Mouse (Mus musculus) kidney, adult 2 months (tissue): ENCODE data around the gene Tenm3. TPM values are rescaled to one million over a fixed set of nuclear protein-coding genes. Genes with fewer than 3 reads are reported as not detected.

Experiments
- DNase-seq: peaks from one replicate; pipeline ENCODE4 v3.0.0; 2021
- H3K27ac ChIP-seq: fragments of 200-500 bp; 2 replicates; pipeline ENCODE4 v1.5.1; 2012; ENCODE audit warnings: low read depth, low read length, control low read depth, inconsistent platforms; ENCODE audit not compliant: insufficient read depth
- H3K27me3 ChIP-seq: fragments of 200-500 bp; replicated peaks from 2 replicates; pipeline ENCODE4 v1.6.1; 2012; ENCODE audit warnings: mild to moderate bottlenecking, moderate library complexity, low read length, inconsistent platforms; ENCODE audit not compliant: control insufficient read depth, insufficient read depth
- H3K36me3 ChIP-seq: fragments of 200-500 bp; 2 replicates; pipeline ENCODE4 v1.6.1; 2012; ENCODE audit warnings: mild to moderate bottlenecking, moderate library complexity, low read length, inconsistent platforms; ENCODE audit not compliant: control insufficient read depth, insufficient read depth
- H3K4me1 ChIP-seq: fragments of 200-500 bp; 2 replicates; pipeline ENCODE4 v1.6.1; 2011; ENCODE audit warnings: low read length; ENCODE audit not compliant: control insufficient read depth, insufficient read depth
- H3K4me3 ChIP-seq: fragments of 200-500 bp; 2 replicates; pipeline ENCODE4 v1.5.1; 2011; ENCODE audit warnings: mild to moderate bottlenecking, low read depth, low read length, control low read depth; ENCODE audit not compliant: insufficient read depth
- CTCF ChIP-seq: fragments of 200-500 bp; conservative IDR thresholded peaks from 2 replicates; pipeline ENCODE4 v1.5.1; 2011; ENCODE audit warnings: low read depth, mild to moderate bottlenecking, control low read depth, low read length, moderate library complexity, mixed read lengths; ENCODE audit not compliant: insufficient read depth, insufficient read length
- POLR2A ChIP-seq: fragments of 200-500 bp; IDR thresholded peaks from one replicate; pipeline ENCODE4 v1.6.1; 2011; ENCODE audit warnings: low read depth, low read length, control low read depth
- WGBS: fragments of 180-500 bp; shearing (Covaris S2); methylation state at CpG from one replicate; pipeline ENCODE4 v1.1.7; 2018; 5-methylcytosine and 5-hydroxymethylcytosine counted together
- polyA plus RNA-seq: library from polyadenylated mRNA; depleted of rRNA; stranded (reverse); fragments of >200 nt; gene quantifications from 2 replicates; pipeline ENCODE4 v1.2.3, GENCODE M21; 2012

The Tenm3 gene
- polyA plus RNA-seq, 1 experiment = 2.0 TPM

- WGBS = 96% methylated on average over 11 of the region's 11 CpGs
- no peak for TF ChIP-seq CTCF
- TF ChIP-seq POLR2A = no peak
- Histone ChIP-seq H3K4me3 (no peak overlapping the region), H3K27me3 (no peaks in the 10 kb centered on the region), H3K4me1 (no peaks in the 10 kb centered on the region), H3K27ac (no peak overlapping the region), H3K36me3 (no peaks in the 10 kb centered on the region)
- DNase-seq = no peak
These were observed 312.7 kb downstream of the Tenm3 start for GRCm38 (mm10) chr8:48530916-48531570.

DNA sequence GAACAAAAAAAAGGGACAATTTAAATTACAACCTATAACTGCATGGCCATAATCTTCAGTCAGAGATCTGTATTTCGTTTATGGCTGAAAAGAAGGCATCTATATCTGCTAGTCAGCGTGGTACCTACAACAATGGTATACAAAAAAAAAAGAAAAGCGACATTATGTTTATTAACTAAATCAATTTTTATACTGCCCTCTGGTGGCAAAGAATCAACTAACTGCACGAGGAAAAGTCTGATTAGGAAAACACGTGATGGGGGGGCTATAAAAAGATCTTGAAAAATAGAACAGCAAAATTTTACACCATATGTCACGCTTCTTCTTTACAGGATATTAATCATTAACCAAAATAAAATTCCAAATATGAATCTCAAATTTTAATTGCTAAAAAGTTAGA lies 316.3 kb downstream of the Tenm3 start:
- H3K27me3 ChIP-seq = no peaks in the 10 kb centered on the region
- no peak for TF ChIP-seq POLR2A
- TF ChIP-seq CTCF = 0 out of 2 replicates have a peak, but pooled peaks have one; percentile 4
- no peaks in the 10 kb centered on the region for H3K4me1 ChIP-seq
- no peak overlapping the region for H3K4me3 ChIP-seq
- H3K36me3 ChIP-seq = no peaks in the 10 kb centered on the region
- 10% methylated on average over 6 of the region's 6 CpGs for WGBS
- peak; percentile 34 for DNase-seq
- no peak overlapping the region for H3K27ac ChIP-seq

DNA sequence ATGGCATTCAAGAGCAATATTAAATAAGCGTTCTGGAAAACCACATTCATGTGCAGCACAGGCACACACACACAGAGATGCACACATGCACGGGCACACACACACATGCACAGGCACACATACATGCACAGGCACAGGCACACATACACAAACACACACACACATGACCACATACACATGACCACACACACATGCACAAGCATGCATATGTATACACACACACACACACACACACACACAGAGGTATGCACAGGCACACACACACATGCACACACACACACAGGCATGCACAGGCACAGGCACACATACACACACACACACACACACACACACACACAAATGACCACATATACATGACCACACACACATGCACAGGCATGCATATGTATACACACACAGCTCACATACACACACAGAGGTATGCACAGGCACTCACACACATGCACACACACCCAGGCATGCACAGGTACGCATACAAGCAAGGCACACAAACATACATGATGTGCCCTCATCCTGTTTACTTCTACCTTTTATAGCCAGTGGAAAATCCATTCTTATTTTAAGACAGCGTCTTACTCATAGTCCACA lies 321.1 kb downstream of the Tenm3 start:
- no peak for DNase-seq
- Histone ChIP-seq H3K4me3 (no peak overlapping the region), H3K27ac (no peak overlapping the region), H3K27me3 (no peaks in the 10 kb centered on the region), H3K4me1 (no peaks in the 10 kb centered on the region), H3K36me3 (no peaks in the 10 kb centered on the region)
- TF ChIP-seq POLR2A (no peak), CTCF (no peak)
- WGBS = 96% methylated on average over 4 of the region's 4 CpGs

DNA sequence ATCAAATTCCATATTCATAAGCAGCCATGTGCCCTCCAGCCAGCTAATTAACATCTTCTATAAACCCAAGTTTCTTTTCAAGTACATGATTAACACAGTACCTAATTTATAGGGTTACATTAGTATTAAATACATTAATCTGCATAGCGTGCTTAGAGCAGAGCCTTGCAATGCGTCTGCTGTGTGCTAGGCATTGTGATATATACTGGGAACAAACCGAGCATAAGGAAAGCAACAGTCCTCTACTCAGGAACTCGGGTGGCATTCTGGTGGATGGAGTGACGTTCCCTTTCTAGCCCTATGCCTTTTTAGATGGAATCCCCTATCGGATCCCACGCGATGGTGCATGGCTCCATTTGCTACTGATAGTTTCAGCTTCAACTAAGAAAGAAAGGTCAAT lies 321.7 kb downstream of the Tenm3 start:
- Histone ChIP-seq H3K27me3 (no peaks in the 10 kb centered on the region), H3K4me1 (no peaks in the 10 kb centered on the region), H3K27ac (no peak overlapping the region), H3K4me3 (no peak overlapping the region), H3K36me3 (no peaks in the 10 kb centered on the region)
- TF ChIP-seq CTCF (no peak), POLR2A (no peak)
- WGBS = 90% methylated on average over 8 of the region's 8 CpGs
- no peak for DNase-seq

DNA sequence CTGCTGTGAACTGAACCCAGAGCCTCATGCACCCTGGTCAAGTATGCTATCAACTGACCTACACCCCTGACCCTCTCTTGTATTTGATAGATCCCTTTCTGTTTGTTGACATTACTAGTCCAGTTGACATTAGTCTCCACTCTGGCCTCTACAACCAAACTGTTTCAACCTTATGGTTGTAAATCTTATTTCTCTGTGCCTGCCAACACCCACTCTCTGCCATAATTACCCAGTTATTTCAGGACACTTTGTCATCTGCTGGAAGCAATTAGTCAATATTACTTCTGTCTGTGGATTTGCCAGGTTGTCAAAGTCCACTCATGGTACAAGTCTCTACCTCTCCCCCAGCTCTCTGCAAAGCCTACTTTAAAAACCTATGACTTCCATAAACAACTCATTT lies 326.3 kb downstream of the Tenm3 start:
- no peaks in the 10 kb centered on the region for H3K36me3 ChIP-seq
- H3K4me3 ChIP-seq = no peak overlapping the region
- no peak for DNase-seq
- H3K27me3 ChIP-seq = no peaks in the 10 kb centered on the region
- TF ChIP-seq POLR2A (no peak), CTCF (no peak)
- no peak overlapping the region for H3K27ac ChIP-seq
- H3K4me1 ChIP-seq = no peaks in the 10 kb centered on the region

GRCm38 (mm10) chr8:48514230-48514629 lies 329.5 kb downstream of the Tenm3 start:
- DNase-seq = no peak
- Histone ChIP-seq H3K36me3 (no peaks in the 10 kb centered on the region), H3K4me1 (no peaks in the 10 kb centered on the region), H3K4me3 (no peak overlapping the region), H3K27ac (no peak overlapping the region), H3K27me3 (no peaks in the 10 kb centered on the region)
- WGBS = 61% methylated on average over 4 of the region's 4 CpGs
- no peak for TF ChIP-seq POLR2A
- no peak for TF ChIP-seq CTCF

- Histone ChIP-seq H3K4me1 (no peaks in the 10 kb centered on the region), H3K4me3 (no peak overlapping the region), H3K27ac (no peak overlapping the region), H3K36me3 (no peaks in the 10 kb centered on the region), H3K27me3 (0 out of 2 replicates have a peak, but pooled peaks cover 4% of the 10 kb centered on the region)
- WGBS = 58% methylated on average over 7 of the region's 7 CpGs
- no peak for DNase-seq
- no peak for TF ChIP-seq CTCF
- TF ChIP-seq POLR2A = no peak
These were observed 329.9 kb downstream of the Tenm3 start for GRCm38 (mm10) chr8:48513801-48514200.
